Mouse (Mus musculus): Measurements from ENCODE around the gene Emx1. TPM values are rescaled to one million over a fixed set of nuclear protein-coding genes. Genes with fewer than 3 reads are reported as not detected.
A peak's percentile ranks its signal among the peaks of the same experiment; 100 is the strongest.

Gene Emx1
- total RNA-seq, 4 experiments from 2014 or later: 32.0 to 34.9 (median 33.8) TPM

DNA sequence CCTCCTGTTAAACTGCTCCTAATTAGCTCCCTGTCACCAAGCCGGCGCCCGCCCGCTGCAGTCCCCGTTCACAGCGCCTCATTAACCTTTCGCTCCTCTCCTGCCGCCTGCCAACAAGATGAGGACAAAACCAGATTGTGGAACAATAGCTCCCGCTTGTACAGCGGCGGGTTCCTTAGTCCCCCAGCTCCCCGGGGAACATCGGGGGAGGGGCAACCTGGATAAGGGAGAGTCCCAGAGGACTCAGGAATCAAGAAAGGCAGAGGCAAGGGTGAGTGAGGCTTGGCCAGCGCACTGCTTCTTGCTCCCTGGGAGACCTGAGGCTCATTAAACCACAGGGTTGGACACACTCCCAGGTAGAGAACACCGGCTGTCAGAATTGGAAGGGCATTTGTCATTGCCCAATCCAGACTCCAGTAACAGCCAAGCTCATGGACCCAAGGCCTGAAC is 37.2 kb downstream of the Emx1 start:
- DNase-seq (ENCODE audit: low spot score in 2 of 2): no peak

DNA sequence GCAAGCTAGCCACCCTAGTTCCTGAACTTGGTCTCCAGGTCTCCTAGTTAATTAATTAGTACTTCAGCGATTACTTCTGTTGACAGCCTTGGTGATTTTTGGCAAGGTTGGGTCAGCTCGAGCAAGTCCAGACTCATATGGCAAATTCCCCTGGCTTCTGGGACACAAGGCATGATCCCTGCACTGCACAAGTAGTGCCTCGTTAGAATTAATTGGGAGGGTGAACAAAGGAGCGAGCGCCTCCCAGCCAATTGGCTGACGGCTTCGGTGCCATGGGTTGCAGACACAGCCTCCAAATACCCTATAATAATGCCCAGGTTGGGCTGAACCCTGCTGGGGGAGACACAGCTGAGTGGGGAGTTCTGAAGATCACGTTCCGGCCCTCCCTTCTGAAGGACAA is 39.3 kb downstream of the Emx1 start:
- no peak for DNase-seq (ENCODE audit: low spot score in 2 of 2)

DNA sequence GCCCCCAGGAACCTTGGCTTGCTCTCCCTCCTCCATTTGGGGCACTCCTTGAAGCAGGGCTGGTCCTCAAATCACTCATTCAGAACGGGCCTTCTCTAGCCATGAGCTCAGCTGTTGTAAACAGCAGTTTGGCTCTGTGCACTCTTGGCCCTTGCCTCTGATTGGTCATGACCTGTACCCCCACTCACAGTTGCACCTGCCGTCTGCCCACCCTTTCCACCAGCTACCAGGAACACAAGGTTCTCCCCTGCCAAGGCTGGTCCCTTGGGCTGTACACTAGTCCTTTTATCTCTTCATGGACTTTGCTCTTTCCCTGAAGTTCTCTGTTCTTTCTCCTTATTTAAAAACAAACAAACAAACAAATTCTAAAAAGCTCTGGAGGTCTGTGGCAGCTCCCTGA is 40.3 kb downstream of the Emx1 start:
- DNase-seq (ENCODE audit: low spot score in 2 of 2): no peak

DNA sequence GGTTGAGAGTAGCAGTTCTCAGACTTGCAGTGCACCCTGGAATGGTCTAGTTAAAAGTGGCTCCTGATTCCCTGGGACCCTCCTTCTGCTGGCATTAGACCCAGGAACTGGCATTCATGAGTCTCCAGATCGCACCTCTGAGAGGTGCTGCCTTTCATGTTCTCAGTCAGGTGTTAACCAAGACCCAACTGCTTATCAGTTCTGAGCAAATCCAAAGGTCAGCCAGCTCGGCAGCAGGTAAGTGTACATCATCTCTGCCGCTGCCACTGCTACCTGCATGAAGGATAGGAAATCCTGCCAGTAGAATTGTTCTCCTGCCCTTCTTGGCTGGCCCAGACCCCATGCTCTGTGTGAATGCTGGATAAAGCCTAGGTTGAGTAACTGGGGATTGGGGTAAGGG is 43.5 kb downstream of the Emx1 start:
- DNase-seq (ENCODE audit: low spot score in 2 of 2): no peak

DNA sequence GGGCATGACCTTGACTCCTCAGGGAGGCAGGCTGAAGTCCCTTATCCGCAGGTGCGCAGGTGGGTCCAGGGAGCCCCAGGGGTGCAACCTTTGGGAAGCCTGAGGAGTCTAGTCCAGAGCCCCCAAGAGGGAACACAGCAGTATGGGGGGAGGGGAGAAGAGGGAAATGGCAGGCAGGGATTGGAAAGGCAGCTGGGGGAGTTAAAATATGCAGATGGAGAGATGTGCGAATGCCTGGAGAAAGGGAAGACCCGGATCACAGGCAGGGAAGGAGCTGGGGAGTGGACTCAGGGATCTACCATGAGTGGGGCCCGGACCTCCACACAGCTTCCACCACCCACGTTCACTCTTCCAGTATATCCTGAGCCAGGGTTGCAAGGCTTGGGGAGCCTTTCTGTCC is 44.2 kb downstream of the Emx1 start:
- DNase-seq (ENCODE audit: low spot score in 2 of 2): no peak

DNA sequence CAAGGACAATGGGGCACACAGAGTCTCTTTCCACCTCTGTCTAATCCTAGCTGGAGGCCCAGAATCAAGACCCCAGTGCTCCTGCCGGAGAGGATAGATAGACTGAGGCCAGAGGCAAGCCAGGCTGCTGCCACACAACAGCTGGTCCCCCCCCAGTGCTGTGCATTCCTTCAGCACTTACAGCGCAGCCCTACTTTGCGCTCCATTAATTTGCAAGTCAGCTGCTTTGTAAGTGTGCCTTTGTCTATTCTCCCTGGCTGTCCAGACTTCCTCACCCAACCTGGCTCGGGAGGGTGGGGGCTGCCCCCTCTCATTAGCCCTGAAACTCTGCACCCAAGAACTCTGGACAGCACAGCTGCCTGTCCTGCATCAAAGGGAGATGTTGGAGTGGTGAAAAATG is 44.8 kb downstream of the Emx1 start:
- no peak for DNase-seq (ENCODE audit: low spot score in 2 of 2)

DNA sequence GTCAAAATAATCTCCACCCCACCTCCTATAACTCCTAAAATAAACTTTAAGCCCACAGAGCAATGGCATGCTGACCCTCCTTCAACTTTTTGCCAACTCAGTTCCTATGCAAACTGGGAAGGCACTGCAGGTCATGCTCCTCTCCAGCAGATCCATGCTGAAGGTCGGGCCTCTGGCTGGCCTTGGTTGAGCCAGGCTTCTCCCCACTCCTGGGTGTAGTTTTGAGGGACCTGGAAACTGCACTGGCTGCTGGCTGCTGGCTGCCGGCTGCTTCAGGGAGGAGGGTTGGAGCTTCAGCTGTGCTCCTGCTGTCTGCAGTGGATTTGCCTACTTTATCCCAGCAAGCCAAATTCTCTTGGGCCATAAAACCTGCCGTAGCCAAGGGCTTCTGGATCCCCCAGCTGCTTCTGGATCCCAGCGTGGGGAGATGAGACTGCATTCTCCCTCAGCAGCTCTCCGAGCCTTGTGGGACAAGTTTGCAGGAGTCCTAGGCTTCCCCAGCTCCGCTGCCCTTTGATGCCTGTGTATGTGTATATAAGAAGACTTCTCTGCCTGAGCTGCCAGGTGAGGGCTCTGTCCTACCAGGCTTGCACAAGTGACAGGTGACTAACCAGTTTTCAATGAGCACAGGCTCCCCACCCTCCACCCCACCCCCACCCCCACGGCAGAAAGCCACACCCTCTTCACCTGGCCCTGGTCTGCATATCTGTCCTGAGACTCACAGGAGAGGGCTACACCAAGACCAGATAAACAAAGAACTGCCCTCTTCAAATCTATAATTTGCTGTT is 45.8 kb downstream of the Emx1 start:
- DNase-seq (ENCODE audit: low spot score in 2 of 2): no peak

DNA sequence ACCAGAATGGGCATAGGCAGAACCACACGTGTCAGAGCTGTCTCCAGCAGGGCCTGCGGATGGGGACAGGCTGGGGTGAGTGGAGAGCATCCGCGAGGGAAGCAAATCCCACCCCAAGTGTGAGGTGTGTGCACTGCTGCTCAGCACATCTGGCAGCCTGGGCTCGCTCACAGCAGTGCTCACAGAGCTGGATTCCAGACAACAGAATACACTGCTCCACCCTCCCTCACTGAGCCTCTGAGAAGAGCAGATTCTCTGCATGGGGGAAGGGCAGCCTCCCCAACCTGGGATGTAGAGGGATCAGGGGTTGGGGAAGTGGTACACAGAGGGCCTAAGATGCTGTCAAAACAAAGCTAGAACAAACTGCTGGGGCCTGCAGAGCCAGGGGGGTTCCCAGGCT is 47.6 kb downstream of the Emx1 start:
- DNase-seq (ENCODE audit: low spot score in 2 of 2): no peak

DNA sequence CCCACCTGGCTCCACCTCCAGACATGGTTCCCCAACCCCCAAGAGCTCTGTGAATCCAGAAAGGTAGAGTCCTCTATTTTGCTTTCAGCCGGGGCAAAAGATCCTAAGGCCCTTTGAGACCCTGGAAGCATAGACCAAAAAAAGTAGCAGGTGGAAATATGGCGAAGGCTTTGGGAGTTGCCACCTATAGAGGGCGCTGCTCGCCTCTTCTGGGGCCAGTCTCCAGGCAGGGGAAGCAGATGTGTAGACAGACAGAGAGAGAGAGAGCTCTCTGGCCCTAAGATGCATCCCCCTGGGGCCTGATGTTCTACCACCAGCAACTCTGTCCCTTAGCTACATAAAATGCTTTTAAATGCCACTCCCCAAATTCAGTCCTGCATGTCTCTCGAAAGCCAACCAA is 49.8 kb downstream of the Emx1 start:
- DNase-seq (ENCODE audit: low spot score in 2 of 2): peak in 1 of 2 experiments; percentile 40

DNA sequence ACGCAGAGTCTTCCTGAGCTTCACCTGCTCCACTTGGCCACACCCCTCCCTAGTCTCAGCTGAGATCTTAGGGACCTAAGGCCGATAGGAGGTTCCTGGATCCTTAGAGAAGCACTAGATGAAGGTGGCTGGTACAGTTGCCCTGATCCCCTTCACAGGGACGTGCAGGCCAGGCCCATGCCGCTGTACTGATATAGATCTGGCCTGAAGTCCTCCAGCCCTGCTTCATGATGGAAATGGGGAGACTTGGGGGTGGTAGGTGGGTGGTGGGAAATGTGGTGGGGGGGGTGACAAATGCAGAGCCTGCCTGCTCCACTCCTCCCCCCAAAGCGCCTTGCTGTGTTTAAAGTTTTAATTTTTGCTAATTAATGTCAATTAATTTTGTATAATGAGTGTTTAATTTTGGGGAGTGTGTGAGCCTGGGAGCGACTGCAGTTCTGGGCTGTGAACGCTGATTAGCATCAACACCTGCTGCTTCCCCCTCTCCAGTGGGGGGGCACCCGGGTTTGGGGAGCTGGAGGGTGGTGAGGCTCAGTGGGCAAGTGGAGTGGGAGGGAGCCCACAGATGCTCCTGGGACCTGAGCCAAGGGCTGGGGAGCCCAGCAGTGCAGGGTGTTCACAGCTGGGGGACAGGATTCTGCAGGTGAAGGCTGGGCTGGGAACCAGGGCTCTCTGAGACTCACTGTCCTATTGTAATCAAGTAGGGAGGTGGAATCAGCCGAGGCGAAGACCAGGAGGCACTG is 50.5 kb downstream of the Emx1 start:
- DNase-seq (ENCODE audit: low spot score in 2 of 2): peak in 1 of 2 experiments; percentile 64

DNA sequence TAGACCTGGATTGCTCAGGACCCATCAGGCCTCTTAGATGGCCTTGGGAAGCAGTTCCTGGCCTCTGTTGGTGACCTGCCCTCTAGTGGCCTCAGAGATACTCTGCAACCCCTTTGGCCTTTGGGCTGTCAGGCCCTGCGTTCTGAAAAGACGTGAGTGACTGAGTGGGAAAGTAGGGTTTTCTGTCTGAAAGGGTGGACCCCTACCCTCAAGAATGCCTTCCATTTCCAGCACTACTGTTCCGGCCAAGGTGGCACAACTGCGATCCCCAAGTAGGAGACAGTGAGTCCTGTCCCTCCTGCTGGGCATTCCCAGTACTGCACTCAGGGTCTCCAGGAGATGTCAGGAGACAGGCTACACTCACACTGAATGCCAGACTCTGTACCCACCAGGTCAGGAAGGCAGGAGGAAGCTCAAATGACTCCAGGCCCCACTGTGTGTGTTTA is 51.8 kb downstream of the Emx1 start:
- peak in 1 of 2 experiments; percentile 39 for DNase-seq (ENCODE audit: low spot score in 2 of 2)

DNA sequence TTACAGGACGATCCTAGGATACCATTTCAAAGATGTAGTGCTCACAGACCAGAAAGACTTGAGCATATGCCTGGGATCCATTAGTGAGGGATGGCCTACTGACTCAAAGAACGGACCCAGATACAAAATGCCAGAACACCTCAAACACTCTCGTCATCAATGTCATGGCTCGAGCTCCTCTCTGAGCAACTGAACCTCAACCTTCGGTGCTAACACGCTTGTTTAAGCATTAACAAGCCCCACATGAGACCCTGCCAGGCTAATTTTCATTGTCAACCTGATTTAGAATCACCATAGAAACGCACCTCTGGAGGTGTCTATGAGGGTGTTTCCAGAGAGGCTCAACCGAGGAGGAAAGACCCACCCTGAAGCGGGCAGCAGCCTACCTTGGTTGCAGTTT is 62.6 kb downstream of the Emx1 start:
- no peak for DNase-seq (ENCODE audit: low spot score in 2 of 2)

DNA sequence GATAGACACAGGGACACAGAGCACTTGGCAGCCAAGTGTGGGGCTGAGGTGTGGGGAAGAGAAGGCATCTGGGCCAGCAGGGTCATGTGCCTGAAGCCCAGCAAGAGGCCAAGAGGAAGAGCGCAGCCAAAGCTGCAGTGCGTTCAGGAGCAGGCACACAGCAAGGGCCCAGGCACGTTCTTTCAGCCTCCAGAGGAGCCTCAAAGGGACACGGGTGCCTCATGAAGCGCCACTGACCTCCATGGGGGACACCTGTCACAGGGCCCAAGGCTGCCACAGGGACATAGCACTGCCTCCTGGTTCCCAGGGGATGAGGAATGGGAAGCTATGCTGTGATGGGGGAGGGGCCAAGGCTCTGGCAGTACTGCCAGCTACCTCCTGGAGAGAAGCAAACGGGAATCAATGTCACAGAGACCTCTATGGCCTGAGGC is 63.6 kb downstream of the Emx1 start:
- DNase-seq (ENCODE audit: low spot score in 2 of 2): no peak

DNA sequence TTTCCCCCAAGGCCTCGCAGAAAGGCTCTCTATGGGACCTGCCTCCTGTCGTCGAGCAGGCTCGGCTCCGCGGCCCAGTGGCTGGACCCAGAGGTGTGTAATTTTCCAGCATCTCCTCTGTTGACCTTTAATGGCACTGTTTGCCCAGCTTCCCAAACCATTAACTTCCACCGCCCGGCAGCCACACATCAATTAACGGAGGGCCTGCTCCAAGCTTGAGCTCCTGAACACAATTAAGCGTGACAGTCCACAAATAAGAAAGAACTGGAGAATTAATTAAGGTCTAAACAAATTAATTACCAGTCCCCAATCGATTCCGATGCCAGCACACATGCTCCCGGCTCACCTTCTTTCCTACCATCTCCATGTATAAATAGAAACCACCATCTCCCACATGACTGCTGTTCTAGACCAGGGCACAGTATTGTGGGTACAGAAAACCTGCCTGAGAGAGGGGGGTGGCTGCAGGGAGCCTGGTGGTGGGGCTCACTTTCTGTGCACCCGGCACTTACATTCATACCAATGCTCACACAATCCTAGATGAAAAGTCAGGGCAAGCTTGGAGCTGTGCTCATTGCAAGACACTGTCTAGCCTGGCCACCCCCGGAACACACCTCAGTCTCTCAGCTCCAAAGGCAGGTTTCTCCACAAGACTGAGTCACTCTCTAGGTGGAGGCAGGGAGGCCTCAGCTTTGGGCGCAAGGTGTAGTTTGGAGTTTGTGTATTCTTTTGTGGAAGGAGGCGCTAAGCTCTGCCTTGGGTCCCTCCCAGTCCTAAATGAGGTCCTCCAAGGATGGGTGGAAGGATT is 65.2 kb downstream of the Emx1 start:
- DNase-seq (ENCODE audit: low spot score in 2 of 2): no peak

DNA sequence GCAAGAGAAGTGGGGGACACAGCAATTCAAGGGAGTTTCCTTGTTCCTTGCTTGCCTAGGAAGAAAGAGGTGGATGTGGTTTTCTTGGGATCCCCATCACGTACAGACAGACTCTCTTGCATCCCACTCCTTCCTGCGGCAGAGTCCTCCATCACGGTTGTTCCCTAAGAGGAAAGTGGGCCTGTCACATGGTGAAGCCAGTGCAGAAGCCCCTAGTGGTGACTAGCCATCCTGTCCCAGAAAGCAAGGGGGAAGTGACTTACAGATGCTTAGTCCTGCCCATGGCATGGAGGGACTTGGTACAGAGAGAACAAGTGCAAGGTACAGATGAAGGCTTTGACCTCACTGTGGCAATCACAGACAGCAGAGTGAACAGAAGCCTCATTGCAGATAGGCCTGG is 66.0 kb downstream of the Emx1 start:
- DNase-seq (ENCODE audit: low spot score in 2 of 2): no peak

Other genes with a start within 250 kb of the Emx1 start
- 10 to 100 TPM; 76.7 to 85.4 (median 80.3) TPM for gene Exoc6b, start 117.9 kb upstream of the Emx1 start, total RNA-seq (2022)
- 10 to 100 TPM; 42.5 to 48.4 (median 46.0) TPM for gene Spr, start 49.7 kb upstream of the Emx1 start, total RNA-seq (2022)
- gene Sfxn5, start 146.0 kb downstream of the Emx1 start, total RNA-seq (2022): 100 to 1,000 TPM; 177 to 201 (median 188) TPM
- 10 to 100 TPM; 76.8 to 87.2 (median 83.1) TPM for gene Rab11fip5, start 187.2 kb downstream of the Emx1 start, total RNA-seq (2022)
- not detected for gene Noto, start 236.4 kb downstream of the Emx1 start, total RNA-seq (2022)
- gene Smyd5, start 244.6 kb downstream of the Emx1 start, total RNA-seq (2022): 10 to 100 TPM; 53.0 to 58.7 (median 54.3) TPM